Mouse (Mus musculus): ENCODE results near the gene Pex6.
A peak's percentile ranks its signal among the peaks of the same experiment; 100 is the strongest.

DNA sequence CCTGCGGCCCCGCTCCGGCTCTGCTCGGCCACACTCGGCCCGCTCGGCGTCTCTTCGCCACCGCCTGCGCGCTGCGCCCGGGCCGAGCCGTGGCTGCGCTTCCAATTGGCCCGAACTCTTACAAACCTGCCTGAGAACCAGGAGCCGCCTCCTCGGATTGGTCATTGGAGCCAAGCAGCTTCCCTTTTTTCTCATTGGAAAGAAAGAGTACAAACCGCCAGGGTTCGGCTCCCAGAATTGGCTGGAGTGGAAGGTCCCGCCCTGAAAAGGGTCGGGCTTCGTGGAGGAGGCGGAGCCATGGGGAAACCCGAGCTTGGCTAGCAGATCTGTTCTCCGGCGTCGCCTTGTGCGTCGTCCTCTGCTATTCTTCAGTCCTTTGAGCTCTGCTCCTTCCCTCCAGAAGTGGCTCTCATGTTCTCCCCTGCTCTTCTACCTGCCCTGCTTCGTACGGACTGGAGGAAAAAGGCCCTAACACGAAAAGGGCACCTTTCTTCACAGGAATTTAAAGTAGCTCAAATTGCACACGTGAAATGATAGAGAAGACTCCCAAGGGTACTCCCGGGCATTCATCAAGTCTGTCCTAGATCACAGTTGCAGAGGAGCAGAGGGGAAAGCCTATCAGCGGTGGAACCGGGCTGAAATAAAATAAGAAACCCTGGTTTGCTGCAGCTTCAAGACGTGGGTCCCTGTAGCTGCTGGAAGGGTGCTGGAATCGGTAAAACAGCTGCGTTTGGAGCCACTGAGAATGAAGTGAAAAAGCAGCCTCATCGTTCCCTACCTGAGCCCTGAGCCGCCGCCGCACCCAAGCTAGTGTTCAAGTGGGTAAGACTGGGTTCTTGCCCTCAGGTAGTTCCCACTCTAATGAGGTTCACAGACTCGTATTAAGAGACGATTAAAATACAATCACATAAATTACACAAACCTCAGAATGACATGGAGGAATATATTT, 6.1 kb upstream of the Pex6 start, which contains the start of gene Ppp2r5d:
- TF ChIP-seq CTCF (IDR thresholded peaks at IDR 0.05): peak; percentile 11; the same call in 1 of the 2 replicates
- no peak for TF ChIP-seq EP300 (IDR thresholded peaks at IDR 0.05)

Measured in lung, postnatal 0 days (tissue).